Mouse (Mus musculus): ENCODE measurements around the gene Zmynd12.

DNA sequence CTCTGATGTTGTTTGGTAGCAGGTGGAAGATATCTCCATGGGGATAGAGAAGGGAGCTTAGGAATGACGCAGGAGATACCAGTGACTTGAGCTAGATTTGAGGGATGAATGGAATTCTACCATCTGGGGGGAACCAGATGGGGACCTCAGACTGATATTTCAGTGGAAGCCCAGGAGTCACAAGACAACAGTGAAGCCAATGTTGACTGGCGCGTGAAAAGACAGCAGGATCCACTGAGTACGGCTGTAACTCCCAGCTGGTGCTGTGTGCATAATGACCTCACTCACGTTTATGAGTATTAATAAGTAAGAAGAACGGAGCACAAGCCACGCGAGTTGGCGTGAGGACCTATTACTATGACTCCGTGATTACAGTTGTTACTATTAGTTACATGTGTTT, 67.1 kb downstream of the Zmynd12 start:
- TF ChIP-seq CTCF (IDR thresholded peaks at IDR 0.05; ENCODE audit: insufficient read depth, low read length), result no peak
- TF ChIP-seq POLR2A (IDR thresholded peaks at IDR 0.05; ENCODE audit: borderline replicate concordance, extremely low read depth, low read depth, low read length), result no peak

All from lung, adult 2 months (tissue).